Mouse (Mus musculus): ENCODE data around the gene Amph. TPM values are rescaled to one million over a fixed set of nuclear protein-coding genes. Genes with fewer than 3 reads are reported as not detected.

Amph gene
- polyA plus RNA-seq, 1 experiment from 2014 or later = 1.4 TPM

DNA sequence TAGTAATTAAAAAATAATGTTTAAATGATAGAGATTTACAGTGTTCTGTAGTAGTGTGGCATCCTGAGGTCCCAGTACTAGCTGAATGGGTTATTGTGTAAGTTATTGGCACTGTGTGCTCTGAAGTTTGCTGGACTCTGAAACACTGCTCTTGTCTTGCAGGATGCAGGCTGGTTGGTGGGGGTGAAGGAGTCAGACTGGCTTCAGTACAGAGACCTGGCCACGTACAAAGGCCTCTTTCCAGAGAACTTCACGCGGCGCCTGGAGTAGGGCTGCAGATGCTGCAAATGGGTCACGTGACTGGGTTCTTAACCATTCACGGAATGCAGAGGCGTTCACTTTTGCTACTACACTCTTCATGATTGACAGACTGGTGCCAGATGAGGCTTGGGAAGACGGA, 201.6 kb downstream of the Amph start:
- Histone ChIP-seq H3K9me3 (no peaks in the 10 kb centered on the region), H3K27ac (no peak overlapping the region), H3K4me1 (no peaks in the 10 kb centered on the region), H3K4me3 (no peak overlapping the region), H3K4me2 (no peak overlapping the region), H3K9ac (no peak overlapping the region), H3K36me3 (no peaks in the 10 kb centered on the region), H3K27me3 (no peaks in the 10 kb centered on the region)
- whole genome bisulfite sequencing = 72% methylated on average over 8 of the region's 8 CpGs
- ATAC-seq (ENCODE audit: insufficient number of reproducible peaks, insufficient read depth, low FRiP score, low TSS enrichment, low read depth) = no peak

DNA sequence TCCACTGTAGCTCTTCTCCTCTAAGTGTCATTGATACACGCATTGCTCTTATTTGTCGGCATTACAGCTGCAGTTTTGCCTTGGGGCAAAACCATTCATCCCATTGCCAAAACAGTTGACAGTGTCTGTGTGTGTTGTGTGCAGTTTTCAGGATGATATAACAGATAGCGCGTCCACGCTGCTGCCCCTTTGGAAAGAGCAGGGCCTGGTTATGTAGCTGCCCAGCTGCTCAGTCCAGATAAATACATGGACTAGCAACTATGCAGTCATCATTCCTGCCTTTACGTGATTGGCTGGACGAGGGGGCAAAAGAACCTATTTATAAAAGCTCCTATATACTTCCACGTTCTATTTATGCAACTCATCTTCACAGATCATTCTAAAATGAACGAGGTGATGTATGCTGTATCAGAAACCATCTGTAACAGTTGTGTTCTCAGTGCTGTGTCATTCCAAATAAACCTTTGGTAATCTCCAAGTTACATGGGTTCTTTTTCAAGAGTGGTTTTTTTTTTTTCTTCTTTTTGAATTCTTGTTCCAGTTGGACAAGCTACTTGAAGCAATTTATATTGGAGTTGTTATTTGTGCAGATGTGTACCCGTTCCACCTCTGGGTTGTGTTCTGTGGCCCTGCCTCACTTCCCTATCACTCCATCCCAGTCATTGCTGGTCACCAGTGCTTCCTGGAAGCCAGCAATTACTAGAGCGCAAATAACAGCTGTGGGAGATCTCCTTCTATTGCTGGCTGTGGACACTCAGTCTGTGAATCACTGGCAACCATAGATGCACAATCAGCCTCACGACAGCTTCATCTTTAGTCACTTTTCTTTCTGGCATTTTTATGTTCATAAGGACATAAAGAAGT, 202.7 kb downstream of the Amph start:
- H3K4me3 ChIP-seq = no peak overlapping the region
- WGBS = 85% methylated on average over 12 of the region's 12 CpGs
- H3K27me3 ChIP-seq = no peaks in the 10 kb centered on the region
- no peaks in the 10 kb centered on the region for H3K36me3 ChIP-seq
- H3K4me2 ChIP-seq = no peak overlapping the region
- H3K27ac ChIP-seq = no peak overlapping the region
- H3K4me1 ChIP-seq = no peaks in the 10 kb centered on the region
- ATAC-seq (ENCODE audit: insufficient number of reproducible peaks, insufficient read depth, low FRiP score, low TSS enrichment, low read depth) = no peak
- H3K9ac ChIP-seq = no peak overlapping the region
- no peaks in the 10 kb centered on the region for H3K9me3 ChIP-seq

DNA sequence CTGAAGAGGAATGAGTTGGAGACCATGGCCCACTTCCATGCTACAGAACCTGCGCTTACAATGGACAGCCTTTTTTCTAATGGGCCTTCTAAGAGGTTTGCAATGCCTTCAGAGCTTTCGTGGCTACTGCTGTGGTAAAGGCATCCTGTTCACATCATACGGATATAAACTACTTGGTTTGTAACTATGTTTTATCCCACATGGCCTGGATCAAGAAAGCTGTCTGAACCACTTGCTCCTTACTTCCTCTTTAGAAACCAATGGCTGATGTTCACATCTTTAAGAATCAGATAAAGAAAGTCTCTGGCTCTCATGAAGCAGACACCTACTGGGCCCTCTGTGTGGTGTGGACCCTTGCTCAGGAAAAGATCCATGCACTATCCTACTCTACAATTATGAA, 204.1 kb downstream of the Amph start:
- H3K4me2 ChIP-seq = no peak overlapping the region
- no peak overlapping the region for H3K4me3 ChIP-seq
- H3K27ac ChIP-seq = no peak overlapping the region
- H3K9me3 ChIP-seq = no peaks in the 10 kb centered on the region
- H3K27me3 ChIP-seq = no peaks in the 10 kb centered on the region
- no peak overlapping the region for H3K9ac ChIP-seq
- H3K36me3 ChIP-seq = no peaks in the 10 kb centered on the region
- no peaks in the 10 kb centered on the region for H3K4me1 ChIP-seq
- WGBS = 89% methylated on average over 3 of the region's 3 CpGs
- no peak for ATAC-seq (ENCODE audit: insufficient number of reproducible peaks, insufficient read depth, low FRiP score, low TSS enrichment, low read depth)

DNA sequence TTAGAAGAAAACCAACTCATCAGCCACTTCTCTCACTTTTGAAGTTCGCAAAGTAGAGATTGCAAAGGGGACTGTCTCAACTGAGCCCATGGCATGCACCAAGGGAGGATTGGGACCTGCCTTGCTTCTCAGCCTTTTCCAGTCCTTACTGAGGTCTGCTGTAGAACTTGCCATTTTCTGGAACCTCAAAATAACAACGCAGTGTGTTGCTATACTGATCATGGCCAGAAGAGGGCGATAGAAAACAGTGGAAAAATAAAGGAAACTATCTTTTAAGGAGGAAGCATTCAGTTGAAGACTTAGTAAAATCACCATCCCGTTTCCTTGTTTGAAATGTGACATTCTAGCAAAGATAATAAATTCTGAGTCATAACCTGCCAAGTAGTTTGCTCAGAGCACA, 210.5 kb downstream of the Amph start:
- H3K9ac ChIP-seq = no peak overlapping the region
- 33% methylated on average over 4 of the region's 4 CpGs for WGBS
- no peaks in the 10 kb centered on the region for H3K4me1 ChIP-seq
- no peaks in the 10 kb centered on the region for H3K9me3 ChIP-seq
- H3K27me3 ChIP-seq = no peaks in the 10 kb centered on the region
- H3K36me3 ChIP-seq = no peaks in the 10 kb centered on the region
- no peak overlapping the region for H3K27ac ChIP-seq
- no peak overlapping the region for H3K4me2 ChIP-seq
- no peak overlapping the region for H3K4me3 ChIP-seq
- ATAC-seq (ENCODE audit: insufficient number of reproducible peaks, insufficient read depth, low FRiP score, low TSS enrichment, low read depth) = no peak

DNA sequence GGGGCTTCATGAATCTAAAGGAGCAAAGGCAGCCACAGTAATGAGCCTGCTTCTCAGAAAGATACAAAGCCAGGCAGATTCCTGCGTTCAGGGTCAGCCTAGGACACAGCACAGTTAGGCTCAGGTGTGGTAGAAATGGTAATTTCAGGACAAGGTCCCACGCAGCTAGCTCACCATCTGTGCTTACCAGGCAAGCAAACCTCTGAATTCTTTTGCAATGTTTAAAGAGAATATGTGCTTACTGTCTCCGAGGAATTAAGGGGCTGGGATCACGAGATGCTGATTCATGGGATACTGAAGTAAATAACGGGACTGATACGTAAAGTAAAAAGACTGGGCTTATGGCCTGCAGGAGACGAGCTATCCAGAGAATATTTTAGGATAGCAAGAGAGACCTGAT, 212.6 kb downstream of the Amph start:
- Histone ChIP-seq H3K4me3 (no peak overlapping the region), H3K36me3 (no peaks in the 10 kb centered on the region), H3K27ac (no peak overlapping the region), H3K4me1 (no peaks in the 10 kb centered on the region), H3K27me3 (no peaks in the 10 kb centered on the region), H3K9ac (no peak overlapping the region), H3K9me3 (no peaks in the 10 kb centered on the region), H3K4me2 (no peak overlapping the region)
- WGBS = 76% methylated on average over 7 of the region's 7 CpGs
- no peak for ATAC-seq (ENCODE audit: insufficient number of reproducible peaks, insufficient read depth, low FRiP score, low TSS enrichment, low read depth)

DNA sequence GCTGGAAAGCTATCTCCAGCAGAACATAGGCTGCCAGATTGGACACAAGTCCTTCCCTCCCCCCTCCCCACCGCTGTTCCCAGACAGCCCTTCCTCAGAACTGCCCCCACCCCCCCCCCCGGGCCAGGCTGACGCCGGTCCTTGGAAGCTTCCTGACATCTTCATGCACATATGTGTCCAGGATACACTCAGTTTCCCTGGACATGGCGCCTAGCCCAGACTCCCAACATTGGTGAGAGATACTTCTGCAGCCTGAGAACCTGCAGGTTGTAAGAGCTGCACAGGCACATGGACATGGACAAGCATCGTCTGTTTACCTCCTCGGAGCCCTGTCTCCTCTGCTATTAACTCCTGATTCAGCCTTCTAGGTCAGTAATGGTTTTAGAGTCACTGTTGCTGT, 213.1 kb downstream of the Amph start:
- Histone ChIP-seq H3K4me3 (no peak overlapping the region), H3K27me3 (no peaks in the 10 kb centered on the region), H3K4me2 (no peak overlapping the region), H3K4me1 (no peaks in the 10 kb centered on the region), H3K9ac (no peak overlapping the region), H3K27ac (no peak overlapping the region), H3K36me3 (no peaks in the 10 kb centered on the region), H3K9me3 (no peaks in the 10 kb centered on the region)
- no peak for ATAC-seq (ENCODE audit: insufficient number of reproducible peaks, insufficient read depth, low FRiP score, low TSS enrichment, low read depth)
- WGBS = 56% methylated on average over 7 of the region's 7 CpGs

DNA sequence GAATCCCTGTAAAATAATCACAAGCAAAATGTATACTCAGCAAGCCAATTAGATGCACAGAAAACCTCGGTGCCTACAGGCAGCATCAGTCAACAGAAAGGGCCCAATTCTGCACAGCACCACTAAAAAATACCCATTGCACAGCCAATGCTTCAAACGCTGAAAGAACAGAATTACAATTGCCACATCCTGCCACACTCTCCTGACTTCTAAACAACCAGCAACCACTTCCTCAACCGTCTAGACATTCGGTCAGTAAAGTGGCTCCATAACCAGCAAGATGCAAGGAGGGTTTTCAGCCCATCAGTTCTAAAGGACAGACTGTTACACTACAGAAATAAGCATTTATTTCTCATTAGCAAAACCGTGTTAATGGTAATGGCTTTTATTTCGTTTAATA, 214.1 kb downstream of the Amph start:
- H3K27me3 ChIP-seq = no peaks in the 10 kb centered on the region
- no peaks in the 10 kb centered on the region for H3K36me3 ChIP-seq
- no peak overlapping the region for H3K9ac ChIP-seq
- H3K27ac ChIP-seq = no peak overlapping the region
- H3K9me3 ChIP-seq = no peaks in the 10 kb centered on the region
- ATAC-seq (ENCODE audit: insufficient number of reproducible peaks, insufficient read depth, low FRiP score, low TSS enrichment, low read depth) = no peak
- H3K4me2 ChIP-seq = no peak overlapping the region
- H3K4me1 ChIP-seq = no peaks in the 10 kb centered on the region
- 86% methylated on average over 6 of the region's 6 CpGs for WGBS
- no peak overlapping the region for H3K4me3 ChIP-seq

DNA sequence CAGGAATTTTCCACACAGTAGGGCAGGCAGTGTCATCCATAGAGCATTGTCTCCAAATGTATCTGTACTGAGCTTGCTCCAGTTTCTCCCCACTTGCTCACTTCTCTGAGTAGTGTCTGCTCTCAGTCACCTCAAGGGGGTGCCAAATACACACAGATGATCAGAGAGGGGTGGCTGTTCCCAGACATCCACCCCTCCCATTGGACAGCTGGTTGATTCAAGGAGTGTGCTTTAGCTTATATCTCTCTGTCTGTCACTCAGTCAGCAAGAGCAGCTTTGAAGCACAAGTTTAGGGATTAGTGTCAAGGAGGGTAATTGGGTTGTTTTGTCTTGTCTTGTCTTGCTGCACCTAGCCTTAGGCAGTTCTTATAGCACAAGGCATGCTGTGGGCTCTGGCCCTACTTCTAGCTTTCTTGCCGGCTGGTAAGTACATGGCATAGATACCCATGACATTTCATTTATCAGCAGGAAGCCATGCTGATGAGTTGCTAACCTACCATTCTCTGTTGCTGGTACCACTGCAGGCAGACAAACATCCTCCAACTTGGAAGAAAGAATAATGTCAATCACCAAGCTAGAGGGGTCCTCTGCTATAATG, 229.8 kb downstream of the Amph start:
- no peak overlapping the region for H3K27ac ChIP-seq
- H3K9ac ChIP-seq = no peak overlapping the region
- no peak overlapping the region for H3K4me2 ChIP-seq
- H3K4me3 ChIP-seq = no peak overlapping the region
- peak; percentile 78 for ATAC-seq (ENCODE audit: insufficient number of reproducible peaks, insufficient read depth, low FRiP score, low TSS enrichment, low read depth)
- no peaks in the 10 kb centered on the region for H3K4me1 ChIP-seq
- 37% methylated on average over 1 of the region's 1 CpGs for WGBS
- no peaks in the 10 kb centered on the region for H3K27me3 ChIP-seq
- no peaks in the 10 kb centered on the region for H3K36me3 ChIP-seq
- no peaks in the 10 kb centered on the region for H3K9me3 ChIP-seq

DNA sequence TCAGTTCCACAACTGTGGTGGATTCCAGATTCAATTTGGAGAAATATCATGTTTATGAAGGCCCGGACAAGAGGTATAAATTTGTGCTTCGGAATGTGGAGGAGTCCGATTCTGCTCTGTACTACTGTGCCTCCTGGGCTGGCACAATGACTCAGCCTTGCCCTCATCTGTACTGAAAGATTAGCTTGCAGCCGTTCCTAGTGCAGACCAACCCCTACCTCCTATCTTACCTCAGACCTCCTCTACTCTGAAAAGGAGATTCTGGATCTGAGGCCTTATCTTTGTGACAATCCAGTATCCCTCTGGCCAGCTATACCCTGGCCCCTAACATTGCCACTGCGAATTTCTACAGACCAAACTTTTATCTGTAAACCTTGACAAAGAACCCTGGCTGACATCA, 230.3 kb downstream of the Amph start:
- no peak overlapping the region for H3K27ac ChIP-seq
- ATAC-seq (ENCODE audit: insufficient number of reproducible peaks, insufficient read depth, low FRiP score, low TSS enrichment, low read depth) = no peak; the same call in 1 of the 2 replicates
- H3K4me3 ChIP-seq = no peak overlapping the region
- no peaks in the 10 kb centered on the region for H3K27me3 ChIP-seq
- no peak overlapping the region for H3K4me2 ChIP-seq
- H3K9me3 ChIP-seq = no peaks in the 10 kb centered on the region
- WGBS = 85% methylated on average over 5 of the region's 5 CpGs
- no peak overlapping the region for H3K9ac ChIP-seq
- H3K4me1 ChIP-seq = no peaks in the 10 kb centered on the region
- no peaks in the 10 kb centered on the region for H3K36me3 ChIP-seq

DNA sequence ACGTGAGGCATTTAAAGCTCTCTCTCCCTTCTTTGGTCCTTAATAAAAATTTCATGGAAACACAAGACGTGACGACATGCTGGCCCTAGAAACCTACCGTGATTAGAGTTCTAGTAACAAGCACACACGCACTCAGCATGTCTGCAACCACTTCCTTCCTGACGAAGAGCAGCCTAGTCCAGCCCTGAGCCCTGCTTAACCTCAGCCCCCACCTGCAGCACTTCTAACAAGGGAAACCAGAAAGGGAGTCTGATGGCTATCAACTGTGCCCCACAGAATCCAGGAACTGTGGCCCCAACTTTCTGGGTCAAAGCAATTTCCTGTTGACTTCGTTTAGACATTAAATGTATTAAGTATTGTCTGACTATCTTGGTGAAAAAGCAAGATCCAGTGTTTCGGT, 234.3 kb downstream of the Amph start:
- Histone ChIP-seq H3K27me3 (no peaks in the 10 kb centered on the region), H3K4me2 (no peak overlapping the region), H3K36me3 (no peaks in the 10 kb centered on the region), H3K4me1 (no peaks in the 10 kb centered on the region), H3K4me3 (no peak overlapping the region), H3K9ac (no peak overlapping the region), H3K9me3 (no peaks in the 10 kb centered on the region), H3K27ac (no peak overlapping the region)
- WGBS = 61% methylated on average over 8 of the region's 8 CpGs
- no peak for ATAC-seq (ENCODE audit: insufficient number of reproducible peaks, insufficient read depth, low FRiP score, low TSS enrichment, low read depth)

DNA sequence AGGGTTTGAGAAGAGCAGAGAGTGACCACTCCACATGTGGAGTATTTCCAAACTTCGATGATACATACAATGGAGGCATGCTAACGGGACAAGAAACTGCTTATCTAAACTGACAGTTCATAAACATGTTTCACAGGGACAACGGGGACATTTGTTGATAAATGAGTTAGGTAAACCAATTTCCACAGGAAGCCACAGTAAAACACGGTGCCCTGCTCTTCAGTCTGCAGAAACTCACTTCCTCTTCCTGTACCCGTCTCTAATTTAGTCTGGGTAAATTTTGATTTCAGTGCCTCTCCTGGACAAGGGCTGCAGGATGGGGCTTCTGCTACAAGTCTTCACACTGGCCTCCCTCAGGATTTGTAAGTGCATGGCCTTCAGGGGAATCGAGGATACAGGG, 242.0 kb downstream of the Amph start:
- no peaks in the 10 kb centered on the region for H3K4me1 ChIP-seq
- H3K27ac ChIP-seq = no peak overlapping the region
- H3K9ac ChIP-seq = no peak overlapping the region
- no peaks in the 10 kb centered on the region for H3K36me3 ChIP-seq
- WGBS = 53% methylated on average over 6 of the region's 6 CpGs
- H3K4me2 ChIP-seq = no peak overlapping the region
- H3K27me3 ChIP-seq = no peaks in the 10 kb centered on the region
- no peak overlapping the region for H3K4me3 ChIP-seq
- H3K9me3 ChIP-seq = no peaks in the 10 kb centered on the region
- ATAC-seq (ENCODE audit: insufficient number of reproducible peaks, insufficient read depth, low FRiP score, low TSS enrichment, low read depth) = no peak

DNA sequence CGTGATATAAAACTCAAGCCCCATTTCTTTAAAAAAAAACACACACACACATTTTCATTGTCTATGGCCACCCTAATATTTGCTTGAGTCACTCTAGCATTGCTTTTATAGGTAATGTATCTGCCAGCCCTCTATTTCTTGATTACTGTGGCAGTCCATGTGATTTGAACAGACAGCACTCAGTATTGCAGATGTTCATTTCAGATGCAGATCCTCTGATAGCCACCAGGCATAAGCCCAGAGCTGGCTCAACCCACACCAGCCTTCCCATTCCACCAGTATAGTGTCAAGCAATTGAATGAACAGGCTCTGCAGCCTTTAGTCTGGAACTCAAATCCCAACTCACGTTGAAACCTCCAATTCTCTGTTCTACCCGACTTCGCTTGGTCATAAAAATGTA, 246.8 kb downstream of the Amph start:
- Histone ChIP-seq H3K9ac (no peak overlapping the region), H3K27me3 (no peaks in the 10 kb centered on the region), H3K9me3 (no peaks in the 10 kb centered on the region), H3K4me1 (no peaks in the 10 kb centered on the region), H3K4me2 (no peak overlapping the region), H3K36me3 (no peaks in the 10 kb centered on the region), H3K27ac (no peak overlapping the region), H3K4me3 (no peak overlapping the region)
- no peak for ATAC-seq (ENCODE audit: insufficient number of reproducible peaks, insufficient read depth, low FRiP score, low TSS enrichment, low read depth)
- WGBS = 78% methylated on average over 4 of the region's 4 CpGs
